Mouse (Mus musculus) olfactory bulb, adult 2 months (tissue): ENCODE results near the gene Prss34. TPM values are rescaled to one million over a fixed set of nuclear protein-coding genes. Genes with fewer than 3 reads are reported as not detected.
A peak's percentile ranks its signal among the peaks of the same experiment; 100 is the strongest.

ENCODE experiments used
- H3K27ac ChIP-seq: fragments of 200-500 bp; 2 replicates; pipeline ENCODE4 v1.5.1; 2012; ENCODE audit warnings: low read depth, low read length; ENCODE audit not compliant: insufficient read depth
- H3K4me1 ChIP-seq: fragments of 200-500 bp; 2 replicates; pipeline ENCODE4 v1.6.1; 2012; ENCODE audit warnings: low read length; ENCODE audit not compliant: control insufficient read depth, insufficient read depth
- H3K4me3 ChIP-seq: fragments of 200-500 bp; 2 replicates; pipeline ENCODE4 v1.5.1; 2012; ENCODE audit warnings: mild to moderate bottlenecking, low read depth, low read length, moderate library complexity; ENCODE audit not compliant: insufficient read depth
- CTCF ChIP-seq: fragments of 200-500 bp; IDR thresholded peaks from 2 replicates; pipeline ENCODE4 v1.5.1; 2012; ENCODE audit warnings: low read depth, mild to moderate bottlenecking, low read length, moderate library complexity; ENCODE audit not compliant: insufficient read depth
- POLR2A ChIP-seq: fragments of 200-500 bp; IDR thresholded peaks from 2 replicates; pipeline ENCODE4 v1.6.1; 2012; ENCODE audit warnings: mild to moderate bottlenecking, low read depth, low read length, moderate library complexity; ENCODE audit not compliant: insufficient read depth
- WGBS: fragments of 180-500 bp; shearing (Covaris S2); methylation state at CpG from one replicate; pipeline ENCODE4 v1.1.7; 2018; 5-methylcytosine and 5-hydroxymethylcytosine counted together
- polyA plus RNA-seq: library from polyadenylated mRNA; stranded (reverse); fragments of >200 nt; gene quantifications from 2 replicates; pipeline ENCODE4 v1.2.4, GENCODE M21; 2012; ENCODE audit warnings: low replicate concordance; ENCODE audit not compliant: missing spikeins, insufficient read depth, insufficient read length

Prss34 gene
- not detected in 2 replicates for polyA plus RNA-seq

DNA sequence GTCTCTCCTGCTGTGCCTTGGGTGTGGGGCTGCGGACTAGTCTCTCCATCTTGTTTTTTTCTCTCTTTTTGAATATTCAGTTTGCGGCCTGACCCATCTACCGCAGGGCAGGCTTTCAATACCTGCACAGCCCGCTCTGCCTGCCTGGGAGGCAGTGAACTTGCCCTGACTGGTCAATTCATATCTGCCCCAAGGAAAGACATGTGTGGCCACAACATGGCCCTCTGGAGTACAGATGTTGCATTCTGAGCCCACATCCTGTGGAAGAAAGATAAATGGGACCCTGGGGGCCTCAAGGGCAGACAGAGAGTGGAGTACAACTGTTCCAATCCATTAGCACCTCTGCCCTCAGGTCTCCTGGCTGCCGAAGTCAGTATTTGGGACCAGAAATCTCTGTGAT, at the start of gene Prss34:
Gene Prss34 (plus strand): TSS at position 301 of the 400 bp plus-strand sequence.
- no peak within 1 kb of the TSS for H3K4me3 ChIP-seq
- WGBS = 85% methylated on average over 5 of the region's 5 CpGs
- TF ChIP-seq CTCF (no peak), POLR2A (no peak)
- H3K4me1 ChIP-seq = no peaks in the 10 kb centered on the region
- no peak within 1 kb of the TSS for H3K27ac ChIP-seq

DNA sequence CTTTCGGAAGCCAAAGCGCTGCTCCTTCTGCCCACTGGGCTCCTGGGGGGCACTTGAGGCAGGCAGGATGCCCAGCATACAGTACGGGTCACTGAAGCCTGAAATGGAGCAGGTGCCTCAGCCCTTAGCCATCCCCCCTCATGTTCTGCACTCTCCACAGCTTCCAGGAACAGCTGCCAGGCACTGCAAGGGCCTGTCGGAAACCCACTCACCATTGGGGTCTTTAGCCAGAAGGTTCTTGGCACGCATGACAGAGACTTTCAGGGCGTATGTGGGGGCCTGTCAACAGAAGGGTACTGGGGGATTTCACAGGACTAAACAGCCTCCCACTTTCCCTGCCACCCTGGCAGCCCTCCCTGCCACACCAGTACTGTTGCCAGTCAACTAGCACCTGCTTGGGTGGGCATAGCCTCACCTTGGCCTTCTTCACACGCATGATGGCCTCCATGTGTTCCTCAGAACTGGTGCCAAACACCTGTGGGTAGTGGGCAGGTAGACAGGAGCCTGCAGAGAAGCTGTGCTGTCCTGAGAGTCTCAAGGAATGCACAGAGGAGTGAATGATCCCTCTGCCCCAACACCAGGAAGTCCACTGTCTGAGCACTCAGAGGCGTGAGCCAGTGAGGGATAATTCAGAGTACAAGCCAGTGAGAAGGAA, 47.9 kb upstream of the Prss34 start:
- TF ChIP-seq POLR2A (no peak), CTCF (no peak)
- no peak overlapping the region for H3K27ac ChIP-seq
- H3K4me1 ChIP-seq = peaks cover 20% of the 10 kb centered on the region
- 60% methylated on average over 8 of the region's 8 CpGs for WGBS
- H3K4me3 ChIP-seq = no peak overlapping the region

DNA sequence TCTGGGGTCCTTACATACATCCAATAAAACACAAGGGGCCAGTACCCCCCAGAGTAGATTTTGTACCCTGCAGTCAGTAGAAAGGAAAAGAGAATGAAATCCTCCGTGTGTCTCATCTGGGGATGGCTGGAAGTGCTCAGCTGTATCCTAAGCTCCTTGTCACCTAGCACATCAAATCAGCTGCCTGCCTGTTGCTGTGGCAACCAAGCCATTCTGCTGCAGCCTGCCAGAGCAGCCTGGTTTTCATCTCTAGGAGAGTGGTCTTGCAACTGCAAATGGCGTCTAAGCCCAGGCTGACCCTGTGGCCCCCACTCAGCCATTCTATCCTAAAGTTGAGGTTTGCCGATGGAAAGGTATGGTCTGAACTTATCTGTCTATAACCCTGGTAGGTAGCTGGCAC, 45.6 kb upstream of the Prss34 start:
- TF ChIP-seq CTCF = no peak
- no peak for TF ChIP-seq POLR2A
- Histone ChIP-seq H3K27ac (no peak overlapping the region), H3K4me1 (peaks cover 32% of the 10 kb centered on the region), H3K4me3 (no peak overlapping the region)
- 57% methylated on average over 3 of the region's 3 CpGs for WGBS

DNA sequence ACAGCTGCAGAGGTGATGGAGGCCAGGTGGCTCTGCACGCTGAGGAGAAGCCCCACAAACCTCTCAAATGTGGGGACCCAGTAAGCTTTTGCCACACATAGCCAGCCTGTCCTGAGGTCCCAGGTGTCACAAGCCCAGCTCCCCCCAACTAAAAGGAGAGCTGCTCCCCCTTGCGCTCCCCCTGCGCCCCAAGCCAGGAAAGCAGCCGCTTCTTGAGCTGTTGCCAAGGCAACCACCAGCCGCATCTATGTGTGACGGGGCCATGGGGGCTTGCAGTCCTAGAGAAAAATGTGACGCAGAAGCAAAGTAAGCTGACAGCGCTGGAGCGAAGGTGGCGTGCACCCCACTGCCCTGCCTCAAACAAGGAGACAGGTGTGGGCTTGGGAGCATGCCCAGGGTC, 44.4 kb upstream of the Prss34 start:
- H3K4me1 ChIP-seq = peaks cover 37% of the 10 kb centered on the region
- no peak for TF ChIP-seq POLR2A
- no peak for TF ChIP-seq CTCF
- 10% methylated on average over 10 of the region's 10 CpGs for WGBS
- H3K4me3 ChIP-seq = peak overlapping the region; percentile 16
- H3K27ac ChIP-seq = no peak overlapping the region

DNA sequence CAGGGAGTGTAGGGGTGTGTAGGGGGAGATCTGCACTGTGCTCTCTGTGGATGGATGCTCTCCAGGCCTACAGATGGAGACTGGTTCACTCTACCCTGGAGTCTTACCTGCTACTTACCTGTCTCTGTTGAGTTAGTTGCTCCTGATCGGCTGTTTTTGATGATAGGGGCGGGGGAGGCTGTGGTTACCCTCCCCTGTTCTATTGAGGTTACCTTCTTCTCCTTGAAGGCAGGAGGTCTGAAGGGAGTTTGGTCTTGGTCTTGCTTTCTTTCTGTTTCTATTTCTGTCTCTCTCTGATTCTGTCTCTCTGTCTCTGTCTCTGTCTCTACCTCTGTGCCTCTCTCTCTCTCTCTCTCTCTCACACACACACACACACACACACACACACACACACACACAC, 43.1 kb upstream of the Prss34 start:
- TF ChIP-seq POLR2A (no peak), CTCF (no peak)
- Histone ChIP-seq H3K27ac (no peak overlapping the region), H3K4me1 (peaks cover 37% of the 10 kb centered on the region), H3K4me3 (no peak overlapping the region)
- WGBS = 81% methylated on average over 2 of the region's 2 CpGs

DNA sequence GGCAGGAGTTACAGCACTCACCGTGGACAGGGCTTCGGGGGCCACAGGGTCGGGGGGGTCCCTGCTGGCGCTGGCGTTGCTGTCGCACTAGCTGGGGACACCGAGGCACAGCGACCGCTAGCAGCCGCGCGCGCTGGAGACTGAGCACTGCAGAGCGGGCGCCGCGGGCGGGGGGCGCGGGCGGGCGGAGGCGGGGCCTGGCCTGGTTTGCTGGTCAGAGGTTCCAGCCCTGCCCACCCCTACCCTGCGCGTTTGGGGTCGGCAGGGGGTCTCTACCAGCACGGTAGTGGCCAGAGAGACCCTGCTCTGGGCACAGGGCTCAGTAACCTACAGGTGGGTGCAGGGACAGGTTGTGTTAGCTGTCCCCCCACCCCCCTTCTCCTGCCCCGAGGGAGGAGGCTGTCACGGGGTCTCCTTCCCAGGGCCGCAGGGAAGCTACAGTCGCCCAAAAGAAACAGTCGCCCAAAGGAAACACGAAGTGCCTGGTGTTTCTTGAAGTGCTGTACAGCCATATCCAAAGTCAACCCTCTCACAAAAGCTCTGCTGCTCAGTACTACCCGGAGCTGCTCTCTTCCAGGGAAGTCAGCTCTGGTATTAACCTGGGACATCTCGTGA, 41.9 kb upstream of the Prss34 start, which contains the start of gene Baiap3:
Gene Baiap3 (minus strand): TSS at position 225 of the 615 bp plus-strand sequence.
- WGBS = 6% methylated on average over 33 of the region's 35 CpGs
- H3K27ac ChIP-seq = no peak within 1 kb of the TSS
- peak within 1 kb of the TSS; percentile 35 for H3K4me3 ChIP-seq
- peaks cover 37% of the 10 kb centered on the region for H3K4me1 ChIP-seq
- TF ChIP-seq CTCF (no peak), POLR2A (no peak)

DNA sequence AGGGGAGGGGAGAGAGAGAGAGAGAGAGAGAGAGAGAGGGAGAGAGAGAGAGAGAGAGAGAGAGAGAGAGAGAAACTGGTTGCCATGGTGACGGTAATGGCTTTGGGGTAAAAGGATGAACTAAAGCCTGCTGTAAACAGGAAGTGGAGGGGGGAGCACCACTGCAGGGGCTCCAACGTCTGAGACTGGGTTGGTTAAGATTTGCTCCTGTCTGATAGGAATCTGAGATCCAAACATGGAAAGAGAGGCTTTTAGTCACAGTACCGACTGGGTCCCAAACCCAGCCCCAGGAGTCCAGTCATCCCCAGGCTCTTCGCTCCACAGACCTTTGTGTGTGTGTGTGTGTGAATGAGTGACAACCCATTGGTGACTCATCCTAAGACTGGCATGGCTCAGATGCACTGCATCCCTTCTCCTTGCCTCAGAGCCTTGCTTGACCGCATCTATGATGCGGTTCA, 40.4 kb upstream of the Prss34 start:
- WGBS = 56% methylated on average over 6 of the region's 6 CpGs

DNA sequence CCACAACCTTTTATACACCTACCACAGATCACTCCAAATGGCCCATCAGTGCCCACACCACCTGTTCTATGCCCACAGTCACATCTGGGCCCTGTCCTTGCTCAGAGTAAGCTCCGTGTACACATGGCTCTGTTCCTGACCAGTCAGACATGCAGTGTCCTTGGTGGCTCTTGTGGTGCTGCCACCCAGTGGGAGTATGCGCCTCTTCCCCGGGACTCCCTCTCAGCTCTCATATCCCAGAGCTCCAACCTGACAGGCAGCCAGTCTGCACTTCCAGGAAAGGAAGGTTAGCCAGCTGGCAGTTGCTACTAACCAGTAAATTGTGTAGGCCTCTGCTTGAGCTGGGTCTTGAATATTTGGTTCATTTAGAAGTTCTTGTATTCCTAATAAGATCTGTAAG, 33.7 kb upstream of the Prss34 start:
- 0 out of 2 replicates have a peak, but pooled peaks cover 3% of the 10 kb centered on the region for H3K4me1 ChIP-seq
- TF ChIP-seq POLR2A = no peak
- TF ChIP-seq CTCF = no peak
- no peak overlapping the region for H3K4me3 ChIP-seq
- 44% methylated on average over 3 of the region's 3 CpGs for WGBS
- H3K27ac ChIP-seq = no peak overlapping the region

More for the DNA sequence above, 40.4 kb upstream of the Prss34 start:
- TF ChIP-seq CTCF (no peak), POLR2A (no peak)
- Histone ChIP-seq H3K4me1 (peaks cover 35% of the 10 kb centered on the region), H3K27ac (no peak overlapping the region), H3K4me3 (no peak overlapping the region)

DNA sequence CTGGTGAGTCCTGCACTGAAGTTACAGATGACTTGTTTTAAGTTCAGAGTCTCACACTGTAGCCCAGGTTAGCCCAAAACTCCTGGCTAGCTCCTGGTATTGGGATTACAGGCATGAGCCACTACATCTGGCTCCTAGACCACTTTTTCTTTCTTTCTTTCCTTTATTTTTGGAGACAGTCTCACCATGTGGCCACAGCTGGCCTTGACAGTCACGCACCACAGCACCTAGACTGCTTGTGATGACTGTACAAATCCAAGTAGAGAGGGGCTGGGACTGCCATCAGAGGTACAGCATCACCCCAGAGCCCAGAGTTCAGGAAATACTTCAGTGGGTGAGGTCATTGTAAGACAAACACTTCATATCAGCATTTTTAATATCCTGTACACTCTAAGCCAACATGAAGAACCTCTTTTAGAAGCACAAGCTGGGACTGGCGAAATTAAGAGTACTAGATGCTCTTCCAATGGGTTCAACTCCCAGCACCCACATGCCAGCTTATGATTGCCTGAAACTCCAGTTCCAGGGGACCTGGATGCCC, 27.3 kb upstream of the Prss34 start:
- TF ChIP-seq CTCF (no peak), POLR2A (no peak)
- Histone ChIP-seq H3K4me1 (peaks cover 14% of the 10 kb centered on the region), H3K27ac (no peak overlapping the region), H3K4me3 (no peak overlapping the region)
- WGBS = 70% methylated on average over 2 of the region's 2 CpGs
